Mouse (Mus musculus) cerebellum, postnatal 10 days (tissue): Measurements from ENCODE around the gene Rgs14.

ENCODE experiments used
- DNase-seq, 2 experiments: peaks; one replicate each; pipeline ENCODE4 v3.0.0; 2021; ENCODE audit warnings: mixed read lengths in 2 of 2

Gene Rgs14

DNA sequence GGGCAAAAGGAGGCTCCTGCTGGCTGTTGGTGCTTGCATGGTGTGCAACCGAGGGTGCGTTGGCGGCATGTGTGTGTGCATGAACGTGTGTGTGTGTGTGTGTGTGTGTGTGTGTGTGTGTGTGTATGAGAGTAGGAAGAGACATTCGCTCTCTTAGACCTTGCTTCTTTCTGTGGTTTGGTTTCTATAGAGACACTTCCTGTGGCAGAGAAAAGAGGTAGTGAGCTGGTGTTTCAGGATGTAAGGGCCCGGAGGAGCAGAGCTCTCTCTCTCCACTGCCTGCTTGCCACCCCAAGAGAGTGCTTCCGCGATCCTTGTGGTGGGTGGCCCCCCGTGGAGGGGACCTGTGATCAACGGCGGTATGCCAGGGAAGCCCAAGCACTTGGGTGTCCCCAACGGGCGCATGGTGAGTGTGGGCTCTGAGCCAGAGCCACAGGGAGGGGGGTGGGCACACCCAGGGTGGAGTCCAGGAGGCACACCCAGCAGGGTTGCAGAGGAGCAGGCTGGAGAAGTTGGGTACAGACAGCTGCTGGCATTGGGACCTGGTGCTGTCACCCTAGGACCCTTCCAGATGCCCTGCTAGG lies at the start of gene Rgs14:
Gene Rgs14, plus strand, starts transcription at position 202 of the 584 bp plus-strand sequence.
- no peak for DNase-seq

DNA sequence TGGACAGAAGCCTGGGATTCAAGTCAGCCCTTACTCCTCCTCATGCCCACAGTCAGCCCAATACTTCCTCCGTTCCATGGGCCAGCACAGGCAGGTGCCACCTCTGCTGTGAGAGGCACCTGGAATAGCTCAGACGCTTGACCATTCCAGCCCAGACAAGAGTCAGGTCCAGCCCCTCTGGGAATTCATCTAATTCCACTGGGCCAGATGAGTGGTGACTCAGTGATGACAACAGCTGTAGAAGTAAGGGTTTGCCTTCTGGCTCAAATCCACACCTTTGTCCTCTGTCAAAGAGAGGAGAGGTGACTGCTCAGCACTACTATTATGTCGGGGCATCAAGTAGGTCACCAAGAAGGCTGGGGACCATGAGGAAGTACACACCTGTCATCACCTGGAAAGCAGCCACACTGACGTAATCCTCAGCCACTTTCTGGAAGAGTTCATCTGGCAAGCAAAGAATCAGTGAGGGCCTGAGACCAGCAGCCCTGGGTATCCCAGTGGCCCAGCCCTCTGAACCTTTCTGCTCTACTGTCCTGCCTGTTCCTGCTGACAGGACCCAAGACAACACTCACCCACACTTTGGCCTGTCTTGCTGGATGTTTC lies 49.5 kb upstream of the Rgs14 start, which contains the start of gene Prelid1:
Gene Prelid1, plus strand, starts transcription at position 570 of the 603 bp plus-strand sequence.
- DNase-seq = peak; percentile 46 to 48

DNA sequence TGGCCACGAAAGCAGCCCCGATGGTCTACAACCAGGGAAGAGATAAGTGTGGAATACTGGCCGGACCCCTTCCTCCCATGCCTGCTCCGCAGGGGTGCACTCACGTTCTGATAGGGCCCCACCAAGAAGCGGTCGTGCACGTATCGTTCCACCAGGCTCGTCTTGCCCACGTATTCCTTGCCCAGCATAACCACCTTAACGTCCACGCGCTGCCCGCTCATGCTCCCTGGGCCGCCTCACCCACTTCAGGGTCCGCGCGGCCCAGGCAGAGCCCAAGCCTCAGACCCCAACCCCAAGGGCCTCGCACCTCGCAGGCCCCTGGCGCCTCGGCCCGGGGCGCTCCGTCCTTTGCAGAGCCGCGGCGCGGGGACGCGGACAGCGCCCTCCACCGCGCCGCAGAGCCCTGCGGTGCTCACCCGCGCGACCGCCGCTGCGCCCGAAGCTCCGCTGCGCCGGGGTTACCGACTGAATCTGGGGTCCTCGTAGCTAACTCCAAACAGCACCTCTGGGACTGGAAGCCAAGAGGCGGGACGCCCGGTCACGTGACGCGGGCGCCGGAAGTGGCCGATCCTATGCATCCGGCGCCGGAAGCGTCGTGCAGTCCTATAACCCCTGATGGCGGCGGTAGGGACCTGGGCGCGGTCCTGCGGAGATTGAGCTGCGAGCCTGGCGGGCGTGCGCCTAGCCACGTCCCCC lies 48.0 kb upstream of the Rgs14 start, which contains the start of gene Rab24:
Gene Rab24, minus strand, starts transcription at position 513 of the 696 bp plus-strand sequence.
- DNase-seq = peak; percentile 95

DNA sequence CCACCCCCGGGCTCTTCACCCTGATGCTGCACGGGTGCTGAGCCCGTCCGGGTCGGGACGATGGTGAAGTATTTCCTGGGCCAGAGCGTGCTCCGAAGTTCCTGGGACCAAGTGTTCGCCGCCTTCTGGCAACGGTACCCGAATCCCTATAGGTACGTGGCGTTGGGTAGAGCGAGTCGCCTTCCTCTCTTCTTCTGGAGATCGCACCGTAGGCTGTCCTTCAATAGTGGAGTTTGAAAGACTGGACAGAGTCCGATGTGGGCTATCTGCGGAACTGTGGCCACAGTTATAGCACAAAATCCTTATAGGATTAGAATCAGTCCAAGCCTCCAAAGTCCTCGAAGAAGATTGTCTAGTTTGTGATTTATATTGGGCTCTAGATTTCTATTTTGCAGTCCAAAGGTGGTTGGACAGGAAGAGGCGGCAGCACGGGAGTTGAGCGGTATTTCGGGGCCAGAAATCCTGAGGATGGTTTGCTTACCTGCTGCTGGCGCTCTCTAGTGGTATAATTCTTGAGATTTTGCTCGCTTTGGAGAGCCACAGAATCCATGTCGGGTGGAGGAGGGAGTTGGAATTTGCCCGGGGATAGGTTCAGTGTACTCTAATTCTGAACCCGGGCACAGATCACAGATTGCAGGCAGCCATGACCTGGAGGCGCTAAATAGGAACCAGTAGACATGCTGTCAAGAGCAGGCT lies 47.3 kb upstream of the Rgs14 start:
- DNase-seq = peak; percentile 67 to 74

DNA sequence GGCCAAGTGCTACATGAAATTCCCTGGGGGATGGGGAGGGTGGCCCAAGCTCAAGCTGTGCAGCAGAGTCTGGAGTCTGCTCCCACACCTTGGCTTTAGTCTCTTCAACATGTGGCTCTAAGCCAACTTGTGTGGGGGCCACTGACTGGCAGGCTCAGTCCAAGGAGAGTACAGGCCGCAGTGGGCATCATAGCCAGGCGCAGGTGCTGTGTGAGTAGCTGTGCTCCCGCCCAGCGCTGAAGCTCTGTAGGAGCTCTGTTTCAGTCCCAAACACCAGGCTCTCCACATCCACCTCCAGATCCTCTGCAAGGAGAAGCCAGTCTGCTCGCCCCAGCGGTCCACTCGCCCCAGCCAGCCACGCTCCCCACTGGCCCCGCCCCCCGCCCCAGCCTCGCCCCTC lies 43.9 kb upstream of the Rgs14 start:
- DNase-seq = no peak

DNA sequence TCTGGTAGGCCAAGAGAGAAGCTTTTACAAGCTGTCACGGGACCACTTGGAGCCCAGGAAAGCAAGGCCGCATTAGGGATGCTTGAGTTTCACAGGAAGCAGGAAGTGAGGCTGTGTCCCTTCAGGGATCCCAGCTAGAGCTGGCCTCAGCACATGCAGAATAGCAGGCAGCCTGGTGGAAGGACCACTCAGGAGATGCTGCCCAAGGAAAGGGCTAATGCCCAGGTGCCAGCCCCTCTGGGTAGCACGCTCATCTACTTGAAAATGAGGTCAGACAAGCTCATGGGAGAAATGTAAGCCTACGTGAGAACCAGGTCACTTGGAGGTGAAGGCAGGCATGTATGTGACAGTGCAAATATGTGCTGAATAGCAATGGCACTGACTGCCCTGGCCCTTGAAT lies 42.4 kb upstream of the Rgs14 start:
- no peak for DNase-seq

DNA sequence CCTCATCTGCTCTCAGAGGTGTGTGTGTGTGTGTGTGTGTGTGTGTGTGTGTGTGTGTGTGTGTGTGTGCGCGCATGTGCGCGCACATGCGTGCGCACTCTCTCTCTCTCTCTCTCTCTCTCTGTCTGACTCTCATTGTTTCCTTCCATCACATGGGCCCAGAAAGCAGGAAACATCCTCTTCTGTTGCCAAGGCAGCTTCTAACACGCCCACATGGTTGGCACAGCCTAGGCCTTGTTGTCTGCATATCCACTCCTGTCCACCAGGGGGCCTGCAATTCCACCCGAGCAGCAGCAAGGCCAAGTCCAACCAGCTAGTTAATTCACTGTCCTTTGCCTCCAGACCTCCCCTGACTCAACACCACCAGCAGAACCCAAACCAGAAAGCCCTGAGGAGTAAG lies 41.9 kb upstream of the Rgs14 start:
- DNase-seq = peak; percentile 92

DNA sequence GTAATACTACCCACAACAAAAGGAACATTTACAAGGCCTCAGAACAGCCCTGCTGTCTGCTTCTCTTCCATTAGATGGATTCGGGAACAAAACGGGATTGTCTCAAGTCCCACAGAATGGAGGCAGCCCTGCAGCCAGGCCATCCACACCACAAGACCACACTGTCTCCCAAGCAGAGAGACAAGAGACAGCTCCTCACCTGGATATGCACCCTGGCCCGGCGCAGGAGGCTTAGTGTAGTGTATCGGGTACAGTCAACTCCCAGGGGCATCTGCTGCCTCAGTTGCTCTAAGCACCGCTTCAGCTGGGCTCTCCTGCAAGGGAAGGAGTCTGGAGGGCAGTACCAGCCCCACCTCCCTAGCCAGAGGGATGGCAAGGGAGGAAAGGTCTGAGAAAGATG lies 41.4 kb upstream of the Rgs14 start:
- no peak for DNase-seq

DNA sequence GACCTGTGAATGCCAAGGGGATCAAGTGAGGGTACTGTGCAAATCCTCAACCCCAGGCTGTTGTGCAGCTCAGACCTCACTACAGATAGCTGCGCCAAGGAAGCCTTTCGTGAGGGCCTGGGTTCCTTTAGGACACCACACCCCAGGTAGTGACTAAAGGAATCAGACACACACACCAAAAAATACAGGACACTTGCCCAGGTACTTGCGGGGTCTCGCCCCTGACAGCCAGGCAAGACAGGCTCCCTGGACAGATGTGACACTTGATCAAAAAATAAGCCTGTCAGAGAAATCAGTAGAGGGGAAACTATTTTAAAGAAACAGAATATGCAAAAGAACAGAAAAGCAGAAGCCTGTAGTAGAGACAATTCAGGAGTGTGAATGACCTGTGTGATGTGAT lies 40.9 kb upstream of the Rgs14 start:
- no peak for DNase-seq

DNA sequence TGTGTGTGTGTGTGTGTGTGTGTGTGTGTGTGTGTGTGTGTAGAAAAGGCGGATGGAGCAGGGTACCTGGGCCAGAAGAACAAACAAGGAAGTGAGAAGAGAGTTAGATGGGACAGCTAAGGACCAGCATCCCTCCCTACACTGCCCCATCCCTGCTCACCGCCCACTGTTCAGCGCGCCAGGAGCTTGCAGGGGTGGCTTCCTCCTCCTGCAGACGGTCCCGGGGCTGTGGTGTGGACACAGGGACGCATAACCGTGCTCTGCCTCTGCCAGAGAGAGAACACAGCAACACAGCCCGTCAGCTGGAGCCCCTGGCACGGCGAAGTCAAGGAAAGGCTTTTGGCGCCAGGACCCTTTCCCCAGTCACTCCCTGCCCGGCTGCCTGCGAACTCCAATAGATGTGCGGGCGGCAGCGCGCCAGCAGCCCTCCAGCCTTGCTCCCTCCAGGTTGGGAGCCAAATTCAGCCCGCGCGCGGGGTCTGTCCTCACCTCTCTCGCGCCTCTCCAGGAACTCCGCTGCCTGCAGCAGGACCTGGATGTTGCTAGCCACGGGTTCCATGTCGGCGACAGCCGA lies 40.3 kb upstream of the Rgs14 start:
- DNase-seq = peak; percentile 80 to 86

DNA sequence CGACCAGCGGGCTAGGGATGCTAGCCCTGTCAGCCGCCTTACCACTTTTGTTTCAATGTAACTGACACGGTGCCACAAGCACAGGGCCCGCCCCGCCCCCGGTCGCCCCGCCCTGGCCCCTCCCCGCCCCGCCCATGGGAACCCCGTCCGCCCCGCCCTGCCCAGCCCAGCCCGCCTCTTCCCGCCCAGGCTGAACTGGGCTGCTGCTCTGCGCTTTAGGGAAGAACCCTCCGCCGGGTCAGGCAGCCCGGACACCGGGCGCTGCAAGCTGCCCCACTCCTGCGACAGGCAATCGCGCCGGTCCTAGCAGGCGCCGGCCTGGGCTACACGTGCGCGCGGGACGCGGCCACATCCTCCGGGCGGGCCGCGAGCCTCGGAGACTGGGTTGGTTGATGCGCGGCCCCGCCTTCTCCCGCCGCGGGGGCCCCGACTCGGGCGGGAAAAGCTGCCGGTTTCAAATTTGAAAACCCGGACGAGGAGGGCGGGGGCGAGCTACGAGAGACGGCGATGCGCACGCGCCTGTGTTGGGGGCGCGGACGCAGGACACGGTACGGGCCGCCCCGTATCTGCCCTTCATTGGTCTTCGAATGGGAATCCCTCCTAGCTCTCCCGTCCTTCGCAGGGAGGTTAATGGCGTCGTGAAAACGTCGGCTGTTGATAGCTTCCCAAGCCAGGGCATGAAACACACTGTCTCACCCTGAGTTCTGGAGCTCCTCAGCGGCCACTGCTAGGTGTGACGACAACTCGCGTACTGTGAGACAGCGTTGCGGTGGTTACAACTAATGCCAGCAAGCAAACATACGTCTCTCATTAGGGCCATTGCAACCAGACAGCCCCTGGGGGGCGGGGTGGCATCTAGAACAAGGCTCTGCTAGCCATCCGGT lies 39.6 kb upstream of the Rgs14 start, which contains the start of gene Mxd3:
Gene Mxd3, minus strand, starts transcription at position 141 of the 884 bp plus-strand sequence.
- DNase-seq = peak; percentile 94 to 95

DNA sequence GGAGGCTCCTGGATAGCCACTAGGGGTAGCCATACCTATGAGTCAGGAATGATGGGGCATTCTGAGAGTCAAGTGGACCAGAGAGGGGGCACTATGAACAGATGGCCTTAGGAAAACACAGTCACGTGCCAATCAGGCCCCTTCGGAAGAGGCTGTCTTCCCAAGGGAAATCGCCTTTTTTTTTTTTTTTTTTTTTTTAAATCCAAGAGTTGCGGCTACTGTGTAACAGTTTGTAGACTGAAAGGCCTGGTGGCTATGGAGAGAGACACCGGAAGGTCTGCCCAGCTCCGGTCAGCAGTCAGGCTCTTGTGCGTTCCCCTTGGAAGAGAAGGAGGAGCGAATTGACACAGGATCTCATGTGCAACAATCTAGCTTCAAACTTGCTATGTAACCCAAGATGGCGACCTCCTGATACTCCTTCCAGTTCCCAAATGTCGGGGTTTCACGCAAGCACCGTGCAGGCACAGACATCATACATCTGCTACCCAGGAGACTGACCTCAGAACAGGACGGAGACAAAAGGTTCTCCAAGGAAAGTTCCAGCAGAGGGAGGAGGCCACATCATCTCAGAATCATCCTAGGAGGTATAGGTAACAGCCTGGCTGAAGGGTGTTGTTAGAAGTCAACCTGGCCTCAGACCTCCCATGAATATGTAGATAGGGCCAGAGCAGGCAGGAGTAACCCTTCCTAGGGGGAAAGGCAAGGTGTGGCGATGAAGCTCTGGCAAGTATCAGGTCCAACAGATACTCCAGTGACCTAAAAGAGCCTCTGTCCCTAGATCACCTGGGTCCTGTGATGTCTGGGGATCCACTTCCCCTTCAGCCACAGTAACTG lies 38.7 kb upstream of the Rgs14 start:
- no peak for DNase-seq

DNA sequence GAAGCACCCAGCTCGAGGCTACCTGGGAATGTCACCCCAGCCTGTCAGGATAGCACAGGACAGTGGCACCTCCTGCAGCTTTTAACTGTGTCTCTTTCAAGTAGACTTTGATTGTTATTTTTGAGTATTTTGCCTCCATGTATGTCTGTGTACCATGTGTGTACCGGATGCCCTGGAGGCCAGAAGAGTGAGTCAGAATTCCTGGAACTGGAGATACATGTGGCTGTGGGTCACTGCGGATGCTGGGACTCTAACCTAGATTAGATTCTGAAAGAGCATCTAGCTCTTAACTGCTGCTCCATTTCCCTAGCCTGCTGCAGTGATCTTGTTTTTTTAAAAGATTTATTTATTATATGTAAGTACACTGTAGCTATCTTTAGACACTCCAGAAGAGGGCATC lies 37.2 kb upstream of the Rgs14 start:
- DNase-seq = no peak

DNA sequence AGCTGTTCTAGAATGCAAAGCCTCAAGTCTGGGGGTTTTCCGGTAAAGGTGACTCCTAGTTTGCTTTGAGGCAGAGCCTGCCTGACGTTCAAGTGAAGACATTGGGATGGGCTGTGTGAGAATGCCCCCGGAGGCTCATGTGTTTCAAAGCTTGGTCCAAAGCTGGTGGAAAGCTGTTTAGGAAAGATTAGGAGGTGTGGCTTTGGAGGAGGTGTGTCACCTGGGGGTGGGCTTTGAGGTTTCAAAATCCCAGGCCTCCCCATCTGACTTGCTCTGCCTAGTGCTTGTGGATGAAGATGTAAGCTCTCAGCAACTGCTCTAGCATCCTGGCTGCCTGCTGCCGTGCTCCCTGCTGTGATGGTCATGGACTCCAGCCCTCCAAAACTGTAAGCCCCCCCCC lies 33.8 kb upstream of the Rgs14 start:
- DNase-seq = no peak

DNA sequence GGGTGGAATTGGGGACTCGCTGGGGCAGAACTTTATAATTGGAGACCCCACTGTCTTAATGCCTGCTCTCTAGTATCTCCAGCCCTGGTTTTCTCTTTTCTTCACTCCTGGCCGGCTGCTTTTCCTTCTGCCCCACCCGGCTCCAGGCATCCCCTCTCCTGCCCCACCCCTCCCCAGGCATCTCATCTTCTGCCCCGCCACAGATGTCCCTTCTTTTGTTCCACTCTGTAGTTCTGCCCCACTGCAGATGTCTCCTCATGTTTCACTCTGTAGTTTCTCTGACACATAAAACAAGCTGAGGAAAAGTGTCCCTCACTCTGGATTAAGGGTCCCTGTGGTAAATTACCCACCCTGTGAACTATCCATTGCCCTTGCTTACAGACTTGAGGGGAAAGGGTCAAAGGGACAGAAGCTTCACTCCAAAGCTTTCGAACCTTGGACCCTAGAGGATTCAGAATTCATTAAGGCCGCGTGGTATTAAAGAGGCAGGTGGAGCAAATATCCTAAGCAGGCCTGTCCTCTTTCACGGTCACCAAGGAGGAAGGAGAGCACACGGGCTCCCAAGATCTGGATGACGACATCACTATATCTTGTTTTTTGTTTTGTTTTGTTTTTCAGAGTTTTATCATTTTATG lies 32.1 kb upstream of the Rgs14 start:
- DNase-seq = no peak

DNA sequence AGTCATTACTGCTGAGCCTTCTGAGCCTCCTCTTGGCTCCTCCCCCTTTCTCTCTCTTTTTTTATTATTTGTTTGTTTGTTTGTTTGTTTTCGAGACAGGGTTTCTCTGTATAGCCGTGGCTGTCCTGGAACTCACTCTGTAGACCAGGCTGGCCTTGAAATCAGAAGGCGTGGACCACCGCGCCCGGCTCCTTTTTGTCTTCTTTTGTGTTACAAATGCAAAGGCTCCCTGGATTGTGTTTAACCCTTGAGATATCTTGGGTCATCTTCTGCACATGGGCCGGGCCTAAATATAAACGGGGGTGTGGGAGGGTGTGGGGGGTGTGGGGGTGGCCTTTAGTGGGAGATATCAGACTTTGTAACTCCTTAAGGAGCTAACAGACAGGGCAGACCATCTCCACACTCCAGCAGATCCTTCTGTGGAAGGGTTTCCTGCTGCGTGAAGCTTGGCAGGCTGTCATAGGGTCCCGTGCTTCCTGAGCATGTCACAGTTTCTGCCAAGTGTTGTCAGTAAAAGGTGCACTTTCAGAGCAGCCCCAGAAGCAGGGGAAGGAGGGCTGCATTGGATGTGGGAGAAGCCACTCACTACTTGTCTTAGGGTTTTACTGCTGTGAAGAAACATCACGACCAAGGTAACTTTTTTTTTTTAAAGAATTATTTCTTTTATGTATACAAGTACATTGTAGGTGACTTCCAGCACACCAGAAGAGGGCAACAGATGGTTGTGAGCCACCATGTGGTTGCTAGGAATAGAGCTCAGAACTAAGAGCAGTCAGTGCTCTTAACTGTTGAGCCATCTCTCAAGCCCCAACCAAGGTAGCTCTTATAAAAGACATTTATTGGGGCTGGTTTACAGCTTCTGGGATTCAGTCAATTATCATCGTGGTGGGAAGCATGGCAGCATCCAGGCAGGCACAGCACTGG lies 31.1 kb upstream of the Rgs14 start:
- DNase-seq = peak; percentile 63 to 69

DNA sequence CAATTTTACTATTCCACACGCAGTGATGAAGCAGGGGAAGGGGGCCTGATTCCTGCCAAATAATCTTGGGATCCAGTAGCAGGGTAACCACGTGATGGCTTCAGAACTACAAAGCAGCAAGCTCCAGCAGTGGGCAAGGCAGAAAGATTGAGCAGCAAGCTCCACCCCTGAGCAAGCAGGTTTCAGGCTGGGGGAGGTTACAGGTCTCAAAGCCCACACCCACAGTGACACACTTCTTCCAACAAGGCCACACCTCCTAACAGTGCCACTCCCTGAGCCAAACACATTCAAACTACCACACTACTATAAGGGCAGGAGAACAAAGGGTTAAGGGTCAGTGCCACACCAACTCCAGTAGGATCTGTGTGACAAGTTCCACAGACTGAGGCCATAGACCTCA lies 30.3 kb upstream of the Rgs14 start:
- DNase-seq = no peak

DNA sequence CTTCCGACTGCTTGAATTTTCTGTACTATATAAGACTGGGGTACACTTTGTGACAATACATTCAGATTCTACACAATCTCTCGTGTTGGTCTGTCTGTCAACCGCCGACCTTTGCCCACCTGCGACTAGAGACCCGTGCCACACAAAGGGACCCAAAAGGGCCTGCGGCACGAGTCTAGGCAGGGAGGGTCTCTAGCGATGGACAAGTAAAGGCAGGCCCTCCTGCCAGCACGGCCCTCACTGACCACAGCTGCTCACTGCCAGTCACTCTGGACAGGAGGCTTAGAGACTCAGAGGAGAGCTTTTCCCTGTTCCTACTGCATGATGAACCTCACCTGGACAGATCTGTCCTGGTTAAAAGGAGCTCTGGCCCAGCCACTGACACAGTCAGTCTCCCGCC lies 27.1 kb upstream of the Rgs14 start:
- no peak for DNase-seq

DNA sequence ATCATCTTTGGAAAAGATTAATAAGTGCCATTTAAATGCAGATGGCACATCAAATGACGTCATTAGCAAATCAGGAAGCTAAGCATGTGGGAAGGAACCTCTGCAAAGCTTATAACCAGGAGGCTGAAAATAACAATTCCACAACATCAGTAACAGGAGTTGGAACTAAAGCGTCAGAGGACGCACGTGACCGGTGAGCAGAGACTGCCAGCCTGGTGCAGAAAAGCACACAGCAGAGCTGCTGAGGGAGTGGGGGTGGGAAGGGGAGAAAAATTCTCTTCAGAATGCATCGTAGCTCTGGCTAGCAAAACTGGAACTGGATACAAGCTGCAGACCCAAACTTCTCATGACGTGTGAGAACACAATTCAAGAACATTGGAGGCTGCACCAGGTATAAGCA lies 25.2 kb upstream of the Rgs14 start:
- DNase-seq = peak in 1 of 2 experiments; percentile 47
